Mouse (Mus musculus): Measurements from ENCODE around the gene Ptbp1.

The Ptbp1 gene

DNA sequence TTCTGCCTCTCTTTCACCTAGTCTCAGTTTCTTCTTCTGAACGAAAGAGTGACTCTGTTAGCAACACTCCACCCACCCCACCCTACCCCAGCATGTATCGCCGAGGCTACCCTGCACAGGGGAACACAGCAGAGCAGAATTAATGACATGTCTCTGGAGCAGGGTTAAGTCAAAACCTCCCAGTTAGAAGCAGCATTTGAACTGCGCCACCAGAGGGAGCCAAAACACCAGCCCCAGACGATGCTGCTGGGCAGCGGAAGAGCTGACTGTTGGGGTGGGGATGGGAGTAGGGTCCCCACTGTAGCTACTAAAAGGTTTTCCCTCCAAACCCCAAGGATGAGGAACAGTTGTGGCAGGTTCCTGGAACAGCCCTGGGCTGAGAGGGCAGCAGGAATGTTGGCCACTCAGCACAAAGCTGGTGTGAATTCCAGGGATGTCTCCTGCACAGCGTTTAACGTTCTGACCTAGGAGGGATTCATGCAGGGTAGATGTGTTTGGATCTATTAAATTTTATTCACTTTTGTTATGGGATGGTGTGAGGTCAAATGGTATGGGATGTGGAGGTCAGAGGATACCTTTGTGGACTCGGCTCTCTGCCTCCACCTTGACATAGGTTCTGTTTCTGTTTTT lies 19.3 kb upstream of the Ptbp1 start:
- peak; percentile 84 for DNase-seq (ENCODE audit: low spot score)

DNA sequence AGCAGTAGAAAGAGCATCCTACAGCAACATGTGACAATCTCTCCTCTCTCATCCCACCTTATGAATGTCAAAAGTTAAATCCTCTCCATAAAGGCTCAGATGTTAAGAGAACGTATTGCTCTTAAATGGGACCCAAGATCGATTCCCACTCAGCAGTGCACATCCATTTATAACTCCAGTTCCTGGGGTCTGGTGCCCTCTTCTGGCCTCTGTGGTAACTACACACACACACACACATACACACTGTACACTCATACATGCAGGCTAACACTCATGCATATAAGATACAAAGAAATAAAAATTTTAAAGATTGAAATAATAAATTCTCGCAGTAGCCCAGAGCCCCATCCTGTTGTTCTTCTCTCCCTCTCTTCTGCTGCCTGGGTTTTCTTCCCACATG lies 17.3 kb upstream of the Ptbp1 start:
- no peak for DNase-seq (ENCODE audit: low spot score)

DNA sequence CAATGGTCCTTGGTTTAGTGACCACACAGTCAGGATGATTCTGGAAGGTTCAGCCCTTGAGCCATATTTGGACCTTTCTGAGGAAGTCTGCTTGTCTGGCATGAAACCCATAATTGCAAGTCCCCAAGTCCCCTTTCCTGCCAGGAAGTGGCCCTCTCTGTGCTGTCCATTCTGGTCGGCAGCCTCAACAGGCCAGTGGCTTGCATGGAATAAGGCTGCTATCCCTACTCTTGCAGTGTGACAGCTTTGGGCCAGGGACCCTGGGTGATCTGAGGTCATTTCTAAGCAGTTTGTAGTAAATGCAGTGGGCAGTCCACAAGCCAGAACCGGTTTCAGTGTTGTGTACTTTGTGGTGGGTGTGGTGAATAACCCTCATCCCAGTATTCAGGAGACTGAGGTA lies 16.1 kb upstream of the Ptbp1 start:
- no peak for DNase-seq (ENCODE audit: low spot score)

DNA sequence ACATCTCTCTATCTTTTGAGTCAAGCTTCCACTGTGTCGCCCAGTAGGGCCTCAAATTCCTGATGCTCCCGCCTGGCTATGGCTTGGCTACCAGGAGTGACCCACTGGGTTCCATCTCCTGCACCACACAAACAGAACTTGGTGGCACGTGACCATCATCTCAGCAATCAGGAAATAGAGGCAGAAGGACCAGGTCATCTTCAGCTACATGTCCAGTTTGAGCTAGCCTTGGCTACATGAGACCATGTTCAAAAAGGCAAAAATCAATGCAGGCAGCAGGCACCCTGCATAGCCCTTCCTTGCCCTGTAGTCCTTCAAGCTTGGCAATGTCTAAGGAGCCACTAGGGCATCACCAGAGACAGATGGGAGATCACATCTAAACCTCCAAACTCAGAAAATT lies 14.1 kb upstream of the Ptbp1 start:
- DNase-seq (ENCODE audit: low spot score): no peak

DNA sequence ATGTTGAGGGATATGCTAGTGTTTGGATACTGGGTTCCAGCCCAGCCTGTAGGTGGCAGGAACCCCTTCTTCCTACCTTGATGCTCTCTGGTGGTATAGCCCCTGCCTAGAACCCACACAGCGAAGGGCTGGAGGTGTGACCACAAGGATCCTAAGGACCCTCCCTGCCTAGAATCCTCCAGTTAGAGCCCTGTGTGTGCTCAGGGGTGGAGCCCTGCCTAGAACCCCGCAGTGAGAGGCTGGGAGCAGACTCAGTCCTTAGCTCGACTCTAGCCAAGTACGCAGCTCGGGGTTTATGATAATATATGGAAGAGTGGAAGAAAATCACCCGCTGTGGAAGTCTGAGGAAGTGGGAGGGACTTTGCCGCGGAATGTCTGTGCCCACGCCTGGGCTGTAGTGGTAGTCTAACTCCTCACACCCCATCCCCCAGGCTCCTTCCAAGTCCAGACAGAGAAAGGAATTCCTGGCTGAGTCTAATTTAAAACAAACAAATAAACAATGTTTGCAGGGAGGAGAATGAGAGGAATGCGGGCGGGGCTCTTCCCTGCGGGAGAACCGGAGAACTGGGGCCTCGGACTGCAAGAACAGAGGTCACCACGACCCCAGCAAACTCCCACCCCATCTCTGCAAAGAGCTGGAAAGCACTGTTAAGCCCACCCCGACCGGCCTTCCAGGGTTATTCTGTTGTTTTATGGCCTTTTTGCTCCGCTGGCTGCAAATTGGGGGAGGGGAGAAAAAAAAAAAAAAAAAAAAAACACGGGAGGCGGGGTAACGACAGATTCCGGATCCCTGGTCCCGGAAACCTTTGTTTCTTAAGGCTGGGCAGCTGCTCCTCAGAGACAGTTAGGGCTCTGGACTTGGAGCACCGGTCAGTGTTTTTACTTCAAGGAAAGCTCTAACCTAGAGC lies 13.3 kb upstream of the Ptbp1 start:
- DNase-seq (ENCODE audit: low spot score): peak; percentile 73

DNA sequence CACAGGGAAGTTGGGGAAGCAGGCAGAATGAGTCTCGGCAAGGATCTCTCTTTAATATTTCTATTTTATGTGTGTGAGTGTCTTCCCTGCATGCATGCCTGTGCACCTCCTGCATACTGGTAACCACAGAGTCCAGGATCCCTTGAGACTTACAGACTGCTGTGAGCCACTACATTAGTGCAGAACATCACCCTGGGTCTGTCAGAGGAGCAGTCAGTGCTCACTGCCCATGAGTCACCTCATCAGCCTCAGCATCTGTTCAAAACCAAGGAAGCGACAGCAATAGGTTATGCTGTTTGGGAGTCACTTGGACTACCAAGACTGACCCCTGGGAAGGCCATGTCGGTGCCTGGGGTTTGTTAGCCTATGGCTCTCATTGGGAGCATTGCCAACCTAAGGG lies 11.9 kb upstream of the Ptbp1 start:
- DNase-seq (ENCODE audit: low spot score): peak; percentile 74

DNA sequence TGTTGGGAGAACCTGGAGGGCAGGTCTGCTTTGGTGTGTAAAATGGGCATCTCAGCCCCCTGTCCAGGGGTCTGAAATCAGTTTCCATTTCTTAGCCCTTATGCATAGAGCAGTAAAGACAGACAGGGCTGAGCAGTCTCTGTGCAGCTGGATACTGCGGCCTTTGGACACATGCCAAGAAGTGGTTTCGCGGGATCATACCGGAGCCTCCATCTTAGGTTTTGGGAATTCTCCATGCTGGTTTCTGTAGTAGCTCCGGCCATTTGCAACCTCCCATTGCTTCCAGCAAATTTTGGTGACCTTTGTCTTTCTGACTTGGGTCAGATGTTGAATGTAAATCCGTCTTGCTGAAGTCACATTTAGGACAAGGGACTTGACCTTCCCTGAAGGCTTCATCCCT lies 10.8 kb upstream of the Ptbp1 start:
- DNase-seq (ENCODE audit: low spot score): peak; percentile 74

DNA sequence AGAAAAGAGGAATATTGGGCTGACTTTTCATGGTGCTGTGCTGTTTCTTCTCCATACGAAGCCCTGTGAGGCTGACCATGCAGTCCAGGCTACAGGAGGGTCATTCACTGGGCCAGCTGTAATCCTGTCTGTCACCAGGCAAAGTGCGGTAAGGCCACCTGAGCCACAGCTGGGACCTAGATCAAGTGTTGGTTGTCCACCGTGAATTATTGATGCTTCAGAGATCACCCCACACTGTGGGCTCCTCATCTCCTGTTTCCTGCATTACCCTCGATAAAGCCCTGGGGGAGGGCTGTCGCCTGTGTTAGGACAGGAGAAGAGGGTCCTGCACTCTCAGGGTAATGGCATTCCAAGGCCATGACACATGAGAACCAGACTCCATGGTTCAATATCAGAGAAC lies 7.7 kb upstream of the Ptbp1 start:
- no peak for DNase-seq (ENCODE audit: low spot score)

DNA sequence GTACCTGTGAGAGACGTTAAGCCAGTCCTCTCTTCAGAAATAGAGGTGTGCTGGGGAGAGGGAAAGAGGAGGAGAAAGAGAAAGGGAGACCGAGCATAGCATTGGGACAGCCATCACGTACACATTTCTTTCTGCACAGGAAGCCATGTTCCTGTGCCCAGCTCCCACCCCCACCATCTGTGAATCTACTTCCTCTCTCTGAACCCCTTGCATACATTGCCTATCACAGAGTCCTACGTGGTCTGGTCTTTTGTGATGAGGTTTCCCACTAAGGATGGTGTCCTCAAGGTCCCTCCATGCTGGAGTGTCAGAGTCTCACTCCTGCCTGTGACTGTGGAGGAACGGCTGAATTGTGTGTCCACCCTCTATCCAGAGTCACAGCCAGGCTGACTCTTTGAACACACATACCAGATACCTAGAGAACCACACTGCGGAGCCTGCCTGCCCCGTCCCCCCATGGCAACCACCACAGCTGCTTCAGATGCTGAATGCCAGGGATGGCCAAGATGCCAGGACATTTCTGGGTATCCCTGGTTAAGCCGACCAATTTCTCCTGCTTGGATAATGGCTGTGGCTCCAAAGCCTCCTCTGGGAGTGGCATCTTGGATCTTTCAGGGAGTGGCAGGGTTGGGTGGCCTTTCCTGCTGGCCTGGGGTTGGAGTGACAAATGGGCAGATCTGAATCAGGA lies 4.1 kb upstream of the Ptbp1 start:
- DNase-seq (ENCODE audit: low spot score): no peak

DNA sequence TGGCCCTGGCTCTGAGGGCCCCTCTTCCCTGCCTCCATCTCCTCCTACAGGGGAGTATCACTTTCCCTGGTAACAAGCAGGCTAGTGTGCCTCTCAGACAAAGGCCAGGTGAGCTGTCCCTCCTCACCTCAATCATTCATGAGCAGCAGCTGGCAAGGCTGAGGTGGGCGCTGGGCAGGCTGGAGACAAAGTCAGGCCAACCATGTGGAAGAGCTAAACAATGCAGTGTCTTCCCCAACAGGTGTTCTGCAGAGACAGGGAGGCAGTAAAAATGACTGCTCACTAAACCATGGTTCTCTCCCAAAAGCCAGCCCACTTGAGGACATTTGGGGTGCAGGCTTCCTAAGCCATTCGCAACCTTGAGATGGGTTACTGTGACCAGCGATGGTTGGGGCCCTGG lies 2.6 kb upstream of the Ptbp1 start:
- no peak for DNase-seq (ENCODE audit: low spot score)

DNA sequence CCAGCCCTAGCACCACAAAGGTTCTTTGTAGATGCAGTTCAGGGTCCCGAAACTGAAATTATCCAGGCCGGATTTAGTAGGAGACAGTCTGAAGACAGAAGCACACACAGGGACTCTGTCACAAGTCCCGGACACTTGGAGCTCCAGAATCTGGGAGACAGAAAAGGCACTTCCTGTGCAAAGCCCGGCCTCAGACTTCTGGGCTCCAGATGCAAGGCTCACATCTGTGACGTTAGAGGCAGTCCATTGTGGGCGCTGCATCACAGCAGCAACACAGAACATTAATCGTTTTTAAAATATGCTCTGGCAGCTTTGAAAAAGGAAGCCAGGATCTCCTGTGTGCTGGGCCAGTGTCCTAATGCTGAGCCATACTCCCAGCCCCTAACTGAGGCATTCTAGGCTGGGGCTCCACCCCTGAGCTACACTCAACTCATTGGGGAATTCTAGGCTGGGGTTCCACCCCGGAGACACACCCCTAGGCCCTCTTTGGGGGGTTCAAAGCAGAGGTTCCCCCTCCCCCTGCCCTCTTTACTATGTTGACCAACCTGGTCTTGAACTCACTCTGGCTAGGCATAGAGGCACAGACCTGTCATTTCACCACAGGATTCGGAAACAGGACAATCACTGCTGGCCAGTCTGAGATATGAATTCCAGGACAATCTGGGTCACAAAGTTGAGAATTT lies 2.0 kb upstream of the Ptbp1 start:
- no peak for DNase-seq (ENCODE audit: low spot score)

DNA sequence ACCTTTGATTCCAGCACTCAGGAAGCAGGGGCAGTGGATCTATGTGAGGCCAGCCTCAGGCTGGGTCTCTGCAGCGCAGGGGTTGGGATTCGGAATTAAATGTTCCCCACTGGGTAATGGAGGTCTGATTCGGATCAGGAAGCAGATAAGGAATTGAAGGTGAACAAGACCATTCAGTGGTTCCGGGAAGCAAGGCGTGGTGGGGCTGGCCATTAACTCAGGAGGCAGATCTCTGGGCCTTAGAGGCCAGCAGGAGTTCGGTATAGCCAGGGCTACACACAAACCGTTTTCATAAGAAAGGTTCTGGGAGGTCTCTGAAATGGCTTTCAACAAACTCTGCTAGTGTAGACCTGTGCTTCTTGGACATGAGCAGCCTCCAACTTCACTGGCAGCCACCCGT lies 1.4 kb upstream of the Ptbp1 start:
- DNase-seq (ENCODE audit: low spot score): no peak

DNA sequence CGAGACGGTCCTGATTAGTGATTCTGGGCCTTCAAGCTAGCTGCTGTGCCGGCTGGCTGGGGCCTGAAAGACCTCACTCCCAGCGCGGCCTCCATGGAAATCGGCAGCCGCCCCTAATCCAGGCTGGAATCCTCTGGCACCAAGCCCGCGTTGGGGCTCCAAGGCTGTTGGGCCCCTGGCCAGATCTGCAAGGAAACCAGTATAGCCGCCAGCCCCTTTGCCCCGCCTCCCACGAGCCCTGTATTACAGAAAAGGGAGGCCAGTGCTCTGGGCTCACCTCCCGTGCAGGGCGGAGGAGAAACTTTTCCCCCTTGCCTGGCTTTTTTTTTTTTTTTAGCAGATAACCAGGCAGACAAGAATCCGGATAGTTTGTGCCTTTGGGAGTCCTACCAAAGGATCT lies 835 bp upstream of the Ptbp1 start:
- peak; percentile 97 for DNase-seq (ENCODE audit: low spot score)

DNA sequence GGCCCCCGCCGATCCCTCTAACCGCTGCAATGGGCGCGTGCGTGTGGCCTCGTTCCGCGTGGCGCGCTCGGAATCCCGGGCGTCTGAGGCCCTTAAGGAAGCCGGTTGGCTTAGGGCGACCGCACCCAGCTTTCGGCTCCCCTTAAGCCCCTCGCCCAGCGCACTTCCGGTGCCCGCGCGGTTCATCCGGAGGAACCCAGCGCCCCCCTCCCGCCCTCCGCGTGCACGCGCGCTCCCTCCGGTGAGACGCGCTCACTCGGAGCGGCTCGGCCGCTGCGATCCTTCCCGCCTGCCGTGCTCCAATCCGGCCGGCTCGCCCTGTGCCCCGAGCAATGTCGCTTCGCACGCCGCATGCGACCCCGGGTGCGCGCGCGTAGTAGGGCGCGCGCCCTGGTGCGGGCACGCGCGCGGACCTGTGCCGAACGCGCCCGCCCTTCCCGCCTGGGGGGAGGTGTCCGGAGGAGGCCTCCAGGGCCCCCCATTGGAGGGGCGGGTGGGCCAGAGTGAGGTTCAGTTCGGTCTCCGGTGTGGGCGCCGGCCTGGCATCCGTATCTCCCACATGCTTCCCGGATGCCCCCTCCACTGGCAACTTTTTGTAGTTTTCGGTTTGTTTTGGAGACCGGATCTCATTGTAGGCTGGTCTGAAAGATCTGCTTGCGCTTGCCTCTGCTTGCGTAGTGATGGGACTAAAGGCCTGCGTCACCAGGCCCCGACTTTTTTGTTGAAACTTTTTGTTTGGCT lies 744 bp downstream of the Ptbp1 start:
- DNase-seq (ENCODE audit: low spot score): peak; percentile 78

DNA sequence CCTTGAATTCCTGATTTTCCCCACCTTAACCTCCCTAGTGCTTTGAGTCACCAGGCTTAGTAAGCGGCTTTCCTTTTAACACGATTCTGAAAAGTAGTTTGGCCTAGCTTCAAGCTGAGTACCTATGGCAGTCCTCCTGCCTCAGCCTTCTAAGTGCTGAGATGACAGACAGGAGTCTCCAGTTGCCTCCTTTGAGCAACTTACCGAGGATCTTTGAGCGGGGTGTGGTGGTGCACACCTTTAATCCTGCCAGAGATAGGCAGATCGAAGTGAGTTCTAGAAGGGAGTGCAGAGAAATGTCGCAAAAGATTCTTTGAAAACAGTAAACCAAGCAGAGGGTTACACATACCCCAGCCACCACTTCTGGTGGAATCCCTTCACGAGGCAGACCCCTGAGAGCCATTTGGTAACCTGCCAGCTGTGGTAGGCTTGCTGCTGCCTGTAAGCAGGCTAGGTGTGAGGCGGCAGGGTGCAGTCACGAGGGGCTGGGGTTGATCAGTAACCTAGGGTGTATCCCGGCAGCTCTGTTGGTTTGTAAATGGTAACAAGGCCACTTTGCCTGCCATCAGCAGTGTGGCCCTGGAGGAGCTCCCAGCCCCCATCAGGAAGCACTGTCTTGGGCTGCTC lies 1.4 kb downstream of the Ptbp1 start:
- peak; percentile 64 for DNase-seq (ENCODE audit: low spot score)

DNA sequence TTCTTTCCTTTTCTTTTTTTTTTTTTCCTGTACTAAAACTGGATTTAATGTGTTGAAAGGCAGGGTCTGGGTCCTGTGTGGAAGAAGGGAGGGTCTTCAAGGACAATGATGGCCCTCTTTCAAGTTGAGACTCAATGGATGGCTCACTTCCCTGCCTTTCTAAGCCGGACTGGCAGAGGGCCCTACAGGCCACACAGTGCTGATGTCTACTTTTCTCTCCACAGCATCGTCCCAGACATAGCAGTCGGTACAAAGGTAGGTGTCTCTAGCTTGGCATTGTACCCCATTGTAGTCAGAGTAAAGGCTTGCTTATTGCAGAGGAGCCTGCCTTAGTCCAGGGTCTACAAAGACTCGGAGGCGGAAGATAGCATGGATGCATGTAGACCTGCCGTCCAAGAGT lies 2.1 kb downstream of the Ptbp1 start:
- no peak for DNase-seq (ENCODE audit: low spot score)

DNA sequence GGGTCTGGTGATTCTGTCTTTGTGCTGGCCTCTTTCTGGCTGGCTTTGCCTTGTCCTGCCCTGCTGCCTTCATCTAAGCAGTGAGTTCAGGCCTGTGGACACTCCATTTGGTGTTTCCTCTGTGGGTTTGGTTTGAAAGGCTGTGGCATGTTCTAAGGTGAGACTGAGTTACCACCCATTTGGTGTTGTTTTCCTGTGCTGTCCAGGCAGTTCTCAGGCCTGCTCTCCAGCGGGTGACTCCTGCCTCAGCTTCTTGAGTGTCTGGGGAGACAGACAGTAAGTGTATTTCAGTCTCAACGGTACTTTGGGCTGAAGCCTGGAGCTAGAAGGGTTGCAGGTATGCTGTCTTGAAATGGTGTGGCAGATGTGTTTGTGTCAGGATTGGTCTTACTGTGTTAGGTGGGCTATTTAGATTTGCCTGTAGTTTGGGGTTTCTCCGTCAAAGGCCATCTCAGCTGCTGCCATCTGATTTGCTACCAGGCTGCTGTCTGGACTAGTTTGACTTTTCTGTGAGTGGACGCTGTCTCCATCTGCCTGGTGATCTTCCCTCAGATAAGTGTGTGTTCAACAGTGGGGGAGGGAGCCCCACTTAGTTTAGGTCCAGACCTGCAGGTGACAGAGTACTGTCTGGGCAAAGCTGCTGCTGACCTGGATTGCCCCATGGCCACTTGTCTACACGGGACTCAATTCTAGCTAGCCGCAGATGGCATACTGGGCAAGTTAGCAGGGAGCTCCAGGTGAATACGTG lies 2.7 kb downstream of the Ptbp1 start:
- peak; percentile 54 for DNase-seq (ENCODE audit: low spot score)

DNA sequence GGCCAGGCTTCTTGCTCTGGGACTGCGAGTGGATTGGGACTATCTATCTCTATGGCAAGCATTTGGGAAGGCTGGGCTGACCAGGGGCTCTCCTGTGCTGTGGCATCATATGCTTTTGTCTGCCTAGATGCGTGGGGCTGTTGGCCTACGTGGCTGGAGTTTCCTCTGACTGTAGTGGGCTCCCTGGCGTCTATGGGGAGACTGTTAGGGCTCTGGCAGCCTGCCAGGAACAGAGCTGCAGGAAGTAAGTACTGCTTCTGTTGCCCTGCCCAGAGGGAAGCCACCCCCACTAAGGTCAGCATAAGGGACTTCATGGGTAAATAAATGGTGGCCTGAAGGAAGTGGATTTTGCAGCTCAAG lies 3.2 kb downstream of the Ptbp1 start:
- peak; percentile 70 for DNase-seq (ENCODE audit: low spot score)

DNA sequence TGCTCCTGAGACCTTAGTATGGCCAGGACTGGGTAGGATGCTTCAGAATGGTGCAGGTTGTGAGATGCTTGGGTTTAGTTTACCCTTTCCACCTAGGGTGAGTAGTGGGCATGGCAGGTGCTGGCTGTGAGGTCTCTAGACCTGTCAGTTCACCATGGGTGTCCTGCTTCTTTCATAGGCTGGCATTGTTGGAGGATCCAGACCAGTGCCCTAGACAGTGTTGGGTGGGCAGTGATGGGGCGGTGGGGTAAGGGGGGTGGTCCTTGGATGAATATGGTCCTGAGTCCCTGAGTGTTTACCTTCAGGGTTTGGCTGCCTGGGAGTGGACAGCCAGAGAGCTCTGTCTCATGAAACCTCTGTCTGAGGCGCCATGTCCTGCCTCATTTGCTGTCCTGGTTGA lies 3.7 kb downstream of the Ptbp1 start:
- no peak for DNase-seq (ENCODE audit: low spot score)

DNA sequence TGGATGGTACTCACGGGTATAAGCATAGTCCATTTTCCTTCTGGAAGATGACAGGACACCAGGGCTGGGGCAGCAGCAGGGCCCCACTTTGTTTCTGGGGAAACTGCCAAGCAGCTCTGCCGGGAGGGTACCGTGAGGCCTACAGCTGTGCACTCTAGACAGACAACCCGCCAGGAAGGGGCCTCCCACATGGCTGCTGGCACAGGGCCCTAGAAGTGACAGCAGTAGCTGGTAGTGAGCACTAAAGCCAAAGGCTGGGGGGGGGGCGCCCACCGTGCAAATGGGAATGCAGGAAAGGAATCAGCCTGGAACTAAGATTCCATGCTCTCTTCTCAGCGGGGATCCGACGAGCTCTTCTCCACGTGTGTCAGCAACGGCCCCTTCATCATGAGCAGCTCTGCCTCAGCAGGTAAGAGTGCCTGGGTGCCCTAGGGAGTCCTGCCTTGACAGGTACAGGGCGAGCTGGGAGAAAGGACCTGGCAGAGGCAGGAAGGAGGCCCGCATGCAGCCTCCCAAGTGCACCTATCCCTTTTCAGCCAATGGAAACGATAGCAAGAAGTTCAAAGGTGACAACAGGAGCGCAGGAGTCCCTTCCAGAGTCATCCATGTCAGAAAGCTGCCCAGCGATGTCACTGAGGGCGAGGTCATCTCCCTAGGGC lies 4.3 kb downstream of the Ptbp1 start:
- DNase-seq (ENCODE audit: low spot score): peak; percentile 89

Measured in MN1 (cell line).